Mouse (Mus musculus) hindbrain, embryonic 14.5 days (tissue): Measurements from ENCODE around the gene Pnmal2. TPM values are rescaled to one million over a fixed set of nuclear protein-coding genes. Genes with fewer than 3 reads are reported as not detected.

Source experiments
- polyA plus RNA-seq: library from polyadenylated mRNA; unstranded; fragments of >200 nt; fragmentation: Nextera tagmentation; extraction: Ambion mirVana; gene quantifications from 2 replicates; pipeline ENCODE4 v1.2.1, GENCODE M21; 2014

The Pnmal2 gene
- polyA plus RNA-seq, 1 experiment from 2014 or later, result 96.4 TPM

Other genes starting within 250 kb of the Pnmal2 start
- gene Ceacam9, start 222.8 kb upstream of the Pnmal2 start, polyA plus RNA-seq, result 0.34 TPM in 1 of 2 replicates, not detected in the other
- 446 and 463 TPM in 2 replicates for gene Ap2s1, start 206.3 kb upstream of the Pnmal2 start, polyA plus RNA-seq
- gene Slc1a5, start 163.3 kb upstream of the Pnmal2 start, polyA plus RNA-seq, result 5.9 and 6.8 TPM in 2 replicates
- gene Strn4, start 128.8 kb upstream of the Pnmal2 start, polyA plus RNA-seq, result 174 and 197 TPM in 2 replicates
- gene Fkrp, start 128.0 kb upstream of the Pnmal2 start, polyA plus RNA-seq, result 44.7 and 48.5 TPM in 2 replicates
- gene Prkd2, start 101.8 kb upstream of the Pnmal2 start, polyA plus RNA-seq, result 5.6 and 5.8 TPM in 2 replicates
- 5.8 and 6.6 TPM in 2 replicates for gene Dact3, start 69.4 kb upstream of the Pnmal2 start, polyA plus RNA-seq
- gene Gng8, start 52.9 kb upstream of the Pnmal2 start, polyA plus RNA-seq, result 0.78 and 2.5 TPM in 2 replicates
- gene Ptgir, start 38.2 kb upstream of the Pnmal2 start, polyA plus RNA-seq, result 0.26 TPM in 1 of 2 replicates, not detected in the other
- 510 and 527 TPM in 2 replicates for gene Calm3, start 20.6 kb upstream of the Pnmal2 start, polyA plus RNA-seq
- 52.1 and 63.2 TPM in 2 replicates for gene Pnmal1, start 15.0 kb downstream of the Pnmal2 start, polyA plus RNA-seq
- 7.6 and 7.8 TPM in 2 replicates for gene Gm42372, start 38.4 kb downstream of the Pnmal2 start, polyA plus RNA-seq
- gene Ccdc8, start 48.0 kb downstream of the Pnmal2 start, polyA plus RNA-seq, result 4.4 and 5.4 TPM in 2 replicates
- 123 and 129 TPM in 2 replicates for gene Ppp5c, start 83.2 kb downstream of the Pnmal2 start, polyA plus RNA-seq
- gene Hif3a, start 117.7 kb downstream of the Pnmal2 start, polyA plus RNA-seq, result 4.9 and 6.9 TPM in 2 replicates
- gene Psg16, start 129.4 kb downstream of the Pnmal2 start, polyA plus RNA-seq, result 3.1 and 3.6 TPM in 2 replicates
- gene Ceacam3, start 205.6 kb downstream of the Pnmal2 start, polyA plus RNA-seq, result not detected in 2 replicates